Mouse (Mus musculus): ENCODE measurements around the gene Mdh1. TPM values are rescaled to one million over a fixed set of nuclear protein-coding genes. Genes with fewer than 3 reads are reported as not detected.

Mdh1 gene
- 100 to 1,000 TPM; 715 to 809 TPM for total RNA-seq (2021)
- long read RNA-seq, experiment 1, transcript Mdh1-201 (9 exons, 2,122 nt) = major isoform, 476 of 494 reads
- long read RNA-seq, experiment 1, partial matches to known transcripts = 14 of 494 reads
- long read RNA-seq, experiment 1, other reads (novel, unspliced or antisense) = 4 of 494 reads
- long read RNA-seq, experiment 2, transcript Mdh1-201 (9 exons, 2,122 nt) = major isoform, 346 of 361 reads
- long read RNA-seq, experiment 2, partial matches to known transcripts = 11 of 361 reads
- long read RNA-seq, experiment 2, other reads (novel, unspliced or antisense) = 4 of 361 reads

- peak; percentile 96 for DNase-seq (ENCODE audit: low spot score)
Observed at GRCm38 (mm10) chr11:21571700-21572381, at the start of gene Mdh1, which contains the start of gene Wdpcp. Gene Mdh1 (minus strand): TSS chr11:21572367. Gene Wdpcp (plus strand): TSS chr11:21572235.

- no peak for DNase-seq (ENCODE audit: low spot score)
Observed at GRCm38 (mm10) chr11:21615915-21616314, 43.7 kb upstream of the Mdh1 start.

DNA sequence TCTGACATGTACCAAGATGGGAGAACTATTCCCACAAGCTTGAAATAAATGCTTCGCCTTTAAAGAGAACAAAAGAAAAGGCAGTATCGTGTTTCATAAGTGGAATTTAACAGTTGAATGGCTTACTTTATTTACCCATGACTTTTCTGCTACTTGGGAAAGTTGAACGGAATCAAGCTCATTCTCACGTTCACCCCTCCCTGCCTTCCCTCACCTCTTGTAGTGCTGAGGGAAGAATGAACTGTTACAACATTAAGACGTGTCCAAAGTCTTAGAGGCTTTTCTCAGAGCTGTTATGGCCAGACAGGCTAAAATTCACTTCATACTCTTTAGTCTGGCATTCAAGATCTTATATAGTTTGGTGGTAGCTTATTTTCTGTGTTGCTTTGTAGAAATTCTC is 30.3 kb upstream of the Mdh1 start:
- no peak for DNase-seq (ENCODE audit: low spot score)

DNA sequence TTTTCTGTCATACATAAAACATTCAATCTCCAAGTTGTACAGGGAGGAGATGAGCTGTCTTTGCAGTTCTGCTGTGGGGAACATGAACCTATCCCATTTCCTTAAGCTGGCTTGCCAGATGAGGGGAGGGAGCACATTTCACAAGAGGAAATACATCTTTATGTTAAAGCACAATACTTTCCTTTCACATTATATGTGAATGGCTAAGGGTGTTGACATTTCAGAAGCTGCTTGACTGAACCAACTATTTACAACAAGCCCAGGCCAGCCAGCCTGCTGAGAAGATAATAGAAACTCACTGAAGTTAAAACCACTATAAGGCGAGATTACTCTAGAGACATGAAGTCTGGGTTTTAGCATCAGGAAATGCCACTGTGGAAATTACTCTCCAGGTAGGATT is 11.1 kb upstream of the Mdh1 start:
- no peak for DNase-seq (ENCODE audit: low spot score)

- DNase-seq (ENCODE audit: low spot score) = no peak
Observed at GRCm38 (mm10) chr11:21581472-21581871, 9.3 kb upstream of the Mdh1 start.

DNA sequence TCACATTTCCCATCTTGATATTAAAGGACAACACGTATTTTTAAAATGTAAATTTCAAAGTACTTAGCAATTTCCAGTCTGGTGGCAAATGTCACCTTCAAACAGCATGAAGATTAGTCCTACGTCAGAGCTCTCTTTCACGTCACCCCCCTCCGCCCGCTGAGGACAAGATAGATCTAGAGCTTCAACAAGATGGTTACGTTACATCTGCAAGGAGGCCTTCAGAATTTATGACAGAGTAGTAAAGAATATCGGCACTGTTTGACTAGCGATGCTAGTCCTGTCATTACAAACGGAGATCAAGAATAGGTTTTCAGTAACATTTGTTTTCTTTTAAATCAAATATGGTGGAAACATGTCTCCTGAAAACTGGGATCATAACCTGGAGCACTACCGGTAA is 1.2 kb downstream of the Mdh1 start:
- DNase-seq (ENCODE audit: low spot score) = peak; percentile 19

GRCm38 (mm10) chr11:21570109-21570474 is 2.1 kb downstream of the Mdh1 start:
- no peak for DNase-seq (ENCODE audit: low spot score)

GRCm38 (mm10) chr11:21569456-21570108 is 2.6 kb downstream of the Mdh1 start:
- peak; percentile 55 for DNase-seq (ENCODE audit: low spot score)

GRCm38 (mm10) chr11:21569002-21569401 is 3.2 kb downstream of the Mdh1 start:
- no peak for DNase-seq (ENCODE audit: low spot score)

GRCm38 (mm10) chr11:21567733-21568132 is 4.4 kb downstream of the Mdh1 start:
- DNase-seq (ENCODE audit: low spot score) = no peak

- DNase-seq (ENCODE audit: low spot score) = no peak
Observed at GRCm38 (mm10) chr11:21566934-21567333, 5.2 kb downstream of the Mdh1 start.

DNA sequence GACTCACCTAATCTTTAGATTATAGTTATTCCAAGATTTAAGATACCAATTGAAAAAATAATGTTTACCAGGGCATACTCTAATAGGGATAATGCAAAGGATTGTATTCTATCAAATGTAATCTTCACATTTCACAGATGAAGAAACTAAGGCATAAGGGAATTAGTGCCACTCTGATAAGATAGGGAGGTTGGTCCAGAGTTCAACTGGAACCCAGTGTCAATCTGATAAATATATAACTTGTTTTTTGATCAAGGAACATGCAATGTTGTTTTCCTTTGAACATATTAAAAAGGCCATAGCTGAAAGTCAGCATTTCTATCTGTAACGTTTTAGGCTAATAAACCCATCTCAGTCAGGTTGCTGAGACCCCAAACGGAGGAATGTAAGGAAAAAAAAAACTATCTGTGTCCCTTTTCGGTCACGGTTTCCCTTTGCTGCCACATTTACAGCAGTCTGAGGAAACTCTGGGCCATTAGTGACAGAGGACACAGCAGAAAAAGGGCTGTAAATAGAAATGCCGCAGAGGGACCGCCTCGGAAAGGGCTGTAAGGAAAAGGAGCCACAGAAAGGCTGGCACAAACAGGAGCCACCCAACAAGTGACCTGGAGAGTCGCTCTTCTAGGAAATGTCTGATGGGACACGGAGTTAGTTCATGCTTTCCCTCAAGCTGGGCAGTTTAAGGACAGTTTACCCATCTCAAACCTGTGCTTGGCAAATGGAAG is 7.3 kb downstream of the Mdh1 start:
- no peak for DNase-seq (ENCODE audit: low spot score)

GRCm38 (mm10) chr11:21563617-21564325 is 8.4 kb downstream of the Mdh1 start:
- peak; percentile 15 for DNase-seq (ENCODE audit: low spot score)

DNA sequence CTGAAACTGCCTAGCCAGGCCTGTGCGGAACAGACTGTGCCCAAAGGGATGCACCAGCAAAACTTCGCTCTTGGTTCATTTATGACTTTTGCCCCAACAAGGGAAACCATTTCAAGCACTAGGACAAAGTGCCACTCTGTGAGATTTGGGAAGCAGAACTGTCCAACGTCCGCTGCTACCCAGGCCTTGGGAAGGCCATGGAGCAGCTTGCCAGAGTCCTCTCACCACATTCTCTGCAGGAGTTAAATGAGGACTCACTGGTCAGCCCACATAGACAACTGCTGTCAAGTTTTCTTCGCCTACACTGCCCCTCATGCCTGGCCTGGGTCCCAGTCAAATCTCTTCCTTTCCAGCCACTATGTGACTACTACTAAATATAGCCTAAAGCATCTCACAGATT is 10.8 kb downstream of the Mdh1 start:
- no peak for DNase-seq (ENCODE audit: low spot score)

GRCm38 (mm10) chr11:21559727-21560126 is 12.4 kb downstream of the Mdh1 start:
- no peak for DNase-seq (ENCODE audit: low spot score)

- DNase-seq (ENCODE audit: low spot score) = no peak
Observed at GRCm38 (mm10) chr11:21552049-21552448, 20.1 kb downstream of the Mdh1 start.

DNA sequence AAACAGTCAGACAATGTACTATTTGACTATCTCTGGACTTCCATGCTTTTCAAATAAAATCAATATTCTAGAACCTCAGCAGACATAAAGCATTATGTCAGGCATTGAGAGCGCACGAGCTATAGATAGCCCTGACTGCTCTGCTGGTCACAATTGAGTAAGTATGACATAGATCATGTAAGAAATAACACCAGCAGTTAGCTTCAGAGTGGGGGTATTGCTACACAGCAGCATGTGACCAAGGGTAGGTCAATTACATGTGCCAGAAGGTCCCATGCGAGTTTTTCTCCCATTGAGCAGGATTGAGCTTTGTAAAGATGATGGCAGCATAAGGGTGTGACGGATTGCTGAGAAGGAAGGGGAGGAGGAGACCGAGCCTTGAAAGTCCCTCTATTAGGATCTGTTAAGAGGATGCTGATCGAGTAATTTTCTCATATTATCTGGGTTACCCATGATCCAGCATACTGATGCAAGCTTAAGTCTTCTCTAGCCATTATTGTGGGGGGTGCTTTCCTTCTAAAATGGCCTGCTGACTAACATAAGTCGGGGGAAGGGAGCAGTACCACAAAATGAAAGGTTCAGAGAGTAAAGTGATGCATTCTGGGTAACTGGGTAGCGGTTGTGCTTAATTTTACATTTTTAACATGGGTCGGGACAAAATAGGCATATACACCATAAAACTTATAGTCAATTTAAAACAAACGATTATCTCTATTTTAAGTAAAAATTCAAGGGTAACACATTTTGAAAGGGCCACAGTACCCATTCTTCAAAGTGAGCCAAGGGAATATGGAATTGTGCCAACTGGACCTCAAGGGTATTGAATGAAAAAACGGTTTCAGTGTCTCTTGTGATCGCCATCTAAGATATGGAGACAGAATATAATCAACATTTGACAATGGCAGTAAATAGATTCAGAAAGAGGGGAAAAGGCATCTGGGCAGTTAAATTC is 21.7 kb downstream of the Mdh1 start:
- DNase-seq (ENCODE audit: low spot score) = no peak

- DNase-seq (ENCODE audit: low spot score) = no peak
Observed at GRCm38 (mm10) chr11:21549754-21550153, 22.4 kb downstream of the Mdh1 start.

DNA sequence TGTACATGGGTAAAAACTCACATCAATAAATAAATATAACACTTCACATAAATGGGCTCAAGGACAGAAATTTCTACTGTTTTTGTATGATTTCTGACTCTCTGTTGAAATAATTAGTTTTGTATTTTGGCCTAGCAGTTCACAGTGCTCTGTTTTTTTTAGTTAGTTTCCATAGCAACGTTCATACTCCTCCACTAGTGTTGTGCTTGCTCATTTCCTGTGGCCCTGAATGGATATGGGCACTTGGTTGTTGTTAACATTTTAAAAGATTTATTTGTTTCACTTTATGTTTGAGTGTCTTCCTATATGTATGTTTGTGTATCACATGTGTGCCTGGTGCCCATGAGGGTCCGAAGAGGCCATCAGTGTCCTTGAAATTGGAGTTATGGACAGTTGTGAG is 23.1 kb downstream of the Mdh1 start:
- DNase-seq (ENCODE audit: low spot score) = no peak

DNA sequence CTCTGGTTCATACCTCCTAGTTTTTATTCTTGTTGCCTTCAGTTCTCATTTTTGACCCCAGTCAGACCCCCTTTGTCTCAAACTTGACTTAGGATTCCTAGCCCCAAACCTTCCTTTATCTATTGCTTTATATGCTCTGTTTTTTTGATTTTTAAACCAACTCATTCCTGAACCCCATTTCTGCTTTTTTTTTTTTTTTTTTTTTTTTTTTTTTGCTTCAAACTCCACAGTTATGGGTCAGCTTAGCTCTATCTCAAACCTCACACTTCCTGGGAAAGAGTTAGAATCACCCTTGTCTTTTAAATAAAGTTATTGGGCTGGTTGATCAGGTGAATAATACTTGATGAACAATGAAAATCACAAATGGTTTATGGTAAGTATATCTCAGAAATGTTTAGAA is 24.6 kb downstream of the Mdh1 start:
- no peak for DNase-seq (ENCODE audit: low spot score)
